Mouse (Mus musculus) stomach, postnatal 0 days (tissue): ENCODE data around the gene Gm20431.

ENCODE experiments used
- CTCF ChIP-seq: IDR thresholded peaks from 2 replicates; pipeline ENCODE4 v1.5.1; 2016; ENCODE audit warnings: antibody characterized with exemption, low read depth, mild to moderate bottlenecking, moderate library complexity
- EP300 ChIP-seq: optimal IDR thresholded peaks from 2 replicates; pipeline ENCODE3; 2016; ENCODE audit warnings: antibody characterized with exemption

DNA sequence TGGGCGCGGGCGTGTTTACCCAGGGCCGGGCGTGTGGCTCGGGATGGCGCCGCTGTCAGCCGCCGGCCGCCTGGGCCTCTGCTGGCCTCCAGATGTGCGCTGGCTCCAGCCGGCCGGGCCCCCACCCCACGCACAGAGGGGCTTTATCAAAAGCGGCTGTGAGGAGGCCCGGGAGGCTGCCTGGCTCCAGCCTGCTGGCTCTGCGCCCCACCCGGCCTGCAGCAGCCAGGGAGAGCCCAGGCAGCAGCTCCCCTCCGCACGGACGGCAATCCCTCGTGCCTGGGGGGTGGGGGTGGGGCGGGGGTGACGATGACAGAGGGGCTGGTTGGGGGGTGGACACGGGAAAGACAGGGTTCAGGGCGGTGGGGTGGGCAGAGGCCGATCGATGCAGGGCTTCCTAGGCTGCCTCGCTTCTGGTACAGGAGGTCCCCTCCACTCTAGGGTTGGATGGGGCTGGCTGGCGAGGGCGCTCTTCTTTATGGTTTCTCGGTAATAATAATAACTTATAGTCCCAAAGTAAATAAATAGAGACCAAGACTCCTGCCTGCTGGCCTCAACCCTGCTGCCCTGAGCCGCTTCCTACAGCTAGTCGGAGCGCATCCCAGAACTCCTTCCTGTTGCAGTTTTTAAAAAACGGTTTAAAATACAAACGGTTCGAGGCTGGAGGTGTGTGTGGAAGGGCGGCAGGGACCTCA is 63.7 kb downstream of the Gm20431 start:
- TF ChIP-seq CTCF (no peak; the same call in 1 of the 2 replicates), EP300 (no peak)
